Mouse (Mus musculus) kidney, embryonic 14.5 days (tissue): ENCODE results near the gene Lpar4. TPM values are rescaled to one million over a fixed set of nuclear protein-coding genes. Genes with fewer than 3 reads are reported as not detected.

Experiments used
- ATAC-seq: fragments of 200-750 bp; cut with Nextera tagmentation; 2 replicates; pipeline ENCODE4 v1.8.0; 2017; ENCODE audit warnings: moderate number of reproducible peaks, mild to moderate bottlenecking, moderate TSS enrichment, moderate library complexity; ENCODE audit not compliant: low FRiP score, low TSS enrichment
- H3K27ac ChIP-seq: fragments of 300-500 bp; sonication (generic); 2 replicates; pipeline ENCODE4 v1.5.1; 2014; ENCODE audit warnings: low read depth, mild to moderate bottlenecking, low read length, moderate library complexity, mixed read lengths
- H3K27me3 ChIP-seq: fragments of 300-500 bp; sonication (generic); 2 replicates; pipeline ENCODE4 v1.6.1; 2014; ENCODE audit warnings: mild to moderate bottlenecking, low read length; ENCODE audit not compliant: control insufficient read depth, insufficient read depth
- H3K36me3 ChIP-seq: fragments of 300-500 bp; sonication (generic); 2 replicates; pipeline ENCODE4 v1.6.1; 2014; ENCODE audit warnings: low read length, mixed read lengths; ENCODE audit not compliant: control insufficient read depth, insufficient read depth
- H3K4me1 ChIP-seq: fragments of 300-500 bp; sonication (generic); 2 replicates; pipeline ENCODE4 v1.6.1; 2014; ENCODE audit warnings: low read length, mixed read lengths; ENCODE audit not compliant: control insufficient read depth, insufficient read depth
- H3K4me2 ChIP-seq: fragments of 300-500 bp; sonication (generic); replicated peaks from 2 replicates; pipeline ENCODE4 v1.6.1; 2014; ENCODE audit warnings: low read depth, mild to moderate bottlenecking, low read length
- H3K4me3 ChIP-seq: fragments of 300-500 bp; sonication (generic); 2 replicates; pipeline ENCODE4 v1.5.1; 2014; ENCODE audit warnings: mild to moderate bottlenecking, low read length
- H3K9ac ChIP-seq: fragments of 300-500 bp; sonication (generic); 2 replicates; pipeline ENCODE4 v1.6.1; 2014; ENCODE audit warnings: low read depth, mild to moderate bottlenecking, low read length, moderate library complexity
- H3K9me3 ChIP-seq: fragments of 300-500 bp; sonication (generic); 2 replicates; pipeline ENCODE4 v1.6.1; 2016; ENCODE audit warnings: low read length; ENCODE audit not compliant: control insufficient read depth
- WGBS: fragments of 180-500 bp; shearing (Covaris S2); extraction: QIAGEN DNeasy Blood & Tissue Kit; methylation state at CpG from one replicate; pipeline ENCODE4 v1.1.7; 2014; 5-methylcytosine and 5-hydroxymethylcytosine counted together
- polyA plus RNA-seq: library from polyadenylated mRNA; unstranded; fragments of >200 nt; fragmentation: Nextera tagmentation; extraction: Ambion mirVana; gene quantifications from 2 replicates; pipeline ENCODE4 v1.2.1, GENCODE M21; 2014

Lpar4 gene
- 14.6 and 16.8 TPM in 2 replicates for polyA plus RNA-seq

DNA sequence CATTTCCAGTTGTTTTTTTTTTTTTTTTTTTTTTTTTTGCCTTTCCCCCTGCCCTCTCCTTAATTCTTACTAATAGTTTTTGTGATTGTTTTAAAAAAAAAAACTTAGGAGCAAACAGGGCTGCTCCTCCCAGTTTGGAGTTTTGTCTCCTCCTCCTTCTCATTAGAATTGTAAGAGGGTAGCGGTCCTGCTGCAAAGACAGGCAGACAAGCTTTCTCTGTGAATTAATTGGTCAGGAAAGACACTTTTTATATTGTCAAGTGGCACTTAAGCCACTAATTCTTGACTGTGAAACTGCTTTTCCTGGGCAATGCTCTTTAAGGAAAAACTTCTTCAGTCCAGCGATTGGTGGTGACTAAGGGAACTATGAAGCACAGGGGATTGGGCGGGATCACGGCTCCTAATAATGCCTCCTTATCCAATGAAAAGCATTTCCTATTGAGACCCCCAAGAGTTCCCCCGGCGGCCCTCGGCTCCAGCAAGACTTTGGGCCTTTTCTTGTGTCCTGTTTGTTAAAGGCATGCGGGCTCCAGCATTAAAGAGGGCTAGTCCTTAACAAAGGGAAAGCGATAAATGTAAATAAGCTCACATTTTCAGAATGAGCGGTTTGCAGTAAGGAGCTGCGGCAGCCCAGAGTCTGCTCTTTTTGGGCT is at the start of gene Lpar4:
Lpar4 (plus strand) TSS at position 451 of the 653 bp plus-strand sequence.
- ATAC-seq: peak; percentile 93; the same call in 1 of the 2 replicates
- H3K4me1 ChIP-seq: no peaks in the 10 kb centered on the region
- H3K27ac ChIP-seq: peak within 1 kb of the TSS; percentile 59; the same call in 1 of the 2 replicates
- no peaks in the 10 kb centered on the region for H3K27me3 ChIP-seq
- peak within 1 kb of the TSS; percentile 35 for H3K4me2 ChIP-seq
- no peaks in the 10 kb centered on the region for H3K9me3 ChIP-seq
- H3K9ac ChIP-seq: peak within 1 kb of the TSS; percentile 51; the same call in 1 of the 2 replicates
- WGBS: 20% methylated on average over 11 of the region's 11 CpGs
- H3K4me3 ChIP-seq: peak within 1 kb of the TSS; percentile 44
- no peaks in the 10 kb centered on the region for H3K36me3 ChIP-seq

DNA sequence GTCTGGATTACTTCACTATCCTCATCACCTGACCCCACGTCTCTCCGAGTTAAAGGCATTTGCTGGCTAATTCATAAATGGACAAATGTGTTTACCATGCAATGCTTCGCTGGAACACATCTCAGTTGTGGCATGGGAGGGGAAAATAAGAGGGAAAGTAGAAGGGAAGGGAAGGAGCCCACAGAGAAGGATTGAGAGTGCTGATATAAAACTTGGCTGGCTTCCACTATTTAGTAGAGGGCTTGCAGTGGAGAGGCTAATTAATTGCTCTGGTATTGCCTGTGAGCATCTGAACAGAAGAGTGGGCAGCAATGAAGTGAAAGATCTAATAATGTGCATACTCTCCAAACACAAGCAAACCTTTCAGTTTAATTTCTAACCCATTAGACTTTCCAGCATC is 49.0 kb upstream of the Lpar4 start:
- no peak overlapping the region for H3K4me3 ChIP-seq
- H3K36me3 ChIP-seq: no peaks in the 10 kb centered on the region
- H3K4me1 ChIP-seq: no peaks in the 10 kb centered on the region
- H3K4me2 ChIP-seq: no peak overlapping the region
- H3K9me3 ChIP-seq: no peaks in the 10 kb centered on the region
- no peak overlapping the region for H3K27ac ChIP-seq
- ATAC-seq: no peak
- 71% methylated on average over 3 of the region's 3 CpGs for WGBS
- no peak overlapping the region for H3K9ac ChIP-seq
- no peaks in the 10 kb centered on the region for H3K27me3 ChIP-seq

DNA sequence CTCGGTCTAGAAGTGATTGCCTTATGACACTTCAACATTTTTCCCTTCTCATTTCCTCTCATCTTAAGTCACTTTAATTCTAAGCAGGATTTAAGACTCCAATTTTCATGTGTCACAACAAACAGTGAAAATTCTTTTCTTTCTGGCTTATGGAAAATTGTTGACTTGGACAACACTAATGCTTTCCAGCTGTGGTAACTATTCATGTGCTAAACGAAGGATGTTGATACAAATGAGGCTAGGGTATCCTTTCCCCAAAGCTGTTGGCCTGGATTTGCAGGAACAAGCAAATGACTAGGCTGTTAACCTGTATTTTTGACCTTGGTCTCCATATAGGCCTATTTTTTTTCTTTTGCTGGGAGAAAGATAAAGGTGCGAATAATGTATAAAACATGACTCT is 48.5 kb upstream of the Lpar4 start:
- H3K36me3 ChIP-seq: no peaks in the 10 kb centered on the region
- ATAC-seq: no peak
- no peaks in the 10 kb centered on the region for H3K4me1 ChIP-seq
- H3K4me3 ChIP-seq: no peak overlapping the region
- 44% methylated on average over 3 of the region's 3 CpGs for WGBS
- no peak overlapping the region for H3K27ac ChIP-seq
- no peaks in the 10 kb centered on the region for H3K27me3 ChIP-seq
- H3K9me3 ChIP-seq: no peaks in the 10 kb centered on the region
- H3K4me2 ChIP-seq: no peak overlapping the region
- no peak overlapping the region for H3K9ac ChIP-seq

DNA sequence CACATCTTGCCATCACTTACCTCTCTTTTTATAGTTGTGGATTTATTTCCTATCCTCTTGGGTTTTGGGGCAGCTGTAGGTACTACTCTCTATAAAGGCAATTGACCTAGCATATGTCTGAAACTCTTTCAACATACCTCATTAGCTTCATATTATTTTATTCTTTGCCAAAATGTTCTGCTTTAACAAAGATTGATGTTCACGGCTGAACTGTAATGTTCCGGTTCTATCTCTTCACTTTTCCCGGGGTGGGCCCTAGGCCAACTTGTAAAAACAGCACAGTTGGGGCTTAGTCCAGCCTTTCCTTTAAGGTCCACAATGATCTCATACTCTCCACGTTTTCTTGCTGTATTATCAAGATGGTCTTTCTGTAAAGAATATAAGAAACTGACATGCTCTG is 48.1 kb upstream of the Lpar4 start:
- H3K9ac ChIP-seq: no peak overlapping the region
- ATAC-seq: no peak
- no peaks in the 10 kb centered on the region for H3K27me3 ChIP-seq
- no peaks in the 10 kb centered on the region for H3K9me3 ChIP-seq
- no peak overlapping the region for H3K27ac ChIP-seq
- H3K36me3 ChIP-seq: no peaks in the 10 kb centered on the region
- H3K4me2 ChIP-seq: no peak overlapping the region
- 64% methylated on average over 4 of the region's 4 CpGs for WGBS
- H3K4me1 ChIP-seq: no peaks in the 10 kb centered on the region
- no peak overlapping the region for H3K4me3 ChIP-seq

DNA sequence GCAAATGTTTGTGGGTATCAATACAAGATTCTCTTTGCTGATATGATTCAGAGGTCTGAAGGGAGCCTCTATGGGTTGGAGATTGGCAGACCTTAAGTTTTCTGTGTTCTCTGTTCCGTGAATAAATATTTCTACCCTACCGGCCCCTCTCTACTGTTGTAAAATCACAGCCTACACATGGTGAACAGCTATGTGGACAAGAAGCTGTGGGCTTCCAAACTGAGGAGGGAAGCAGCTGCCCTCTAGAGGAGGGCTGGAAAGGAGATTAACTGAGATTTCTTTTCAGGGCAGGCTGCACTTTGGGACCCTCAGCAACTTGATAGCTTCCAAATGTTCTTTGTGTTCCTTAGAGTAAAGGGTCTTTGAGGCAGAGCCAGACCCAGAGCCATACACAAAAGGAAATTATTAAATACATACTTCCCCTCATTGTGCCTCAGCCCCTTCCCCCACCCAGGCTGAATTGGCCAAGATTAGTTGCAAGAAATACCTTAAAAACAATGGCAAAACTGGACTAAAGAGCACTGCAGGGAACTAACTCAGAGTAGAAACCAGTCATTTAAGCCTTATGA is 22.6 kb upstream of the Lpar4 start:
- H3K27ac ChIP-seq: no peak overlapping the region
- no peak for ATAC-seq
- WGBS: 67% methylated on average over 2 of the region's 2 CpGs

DNA sequence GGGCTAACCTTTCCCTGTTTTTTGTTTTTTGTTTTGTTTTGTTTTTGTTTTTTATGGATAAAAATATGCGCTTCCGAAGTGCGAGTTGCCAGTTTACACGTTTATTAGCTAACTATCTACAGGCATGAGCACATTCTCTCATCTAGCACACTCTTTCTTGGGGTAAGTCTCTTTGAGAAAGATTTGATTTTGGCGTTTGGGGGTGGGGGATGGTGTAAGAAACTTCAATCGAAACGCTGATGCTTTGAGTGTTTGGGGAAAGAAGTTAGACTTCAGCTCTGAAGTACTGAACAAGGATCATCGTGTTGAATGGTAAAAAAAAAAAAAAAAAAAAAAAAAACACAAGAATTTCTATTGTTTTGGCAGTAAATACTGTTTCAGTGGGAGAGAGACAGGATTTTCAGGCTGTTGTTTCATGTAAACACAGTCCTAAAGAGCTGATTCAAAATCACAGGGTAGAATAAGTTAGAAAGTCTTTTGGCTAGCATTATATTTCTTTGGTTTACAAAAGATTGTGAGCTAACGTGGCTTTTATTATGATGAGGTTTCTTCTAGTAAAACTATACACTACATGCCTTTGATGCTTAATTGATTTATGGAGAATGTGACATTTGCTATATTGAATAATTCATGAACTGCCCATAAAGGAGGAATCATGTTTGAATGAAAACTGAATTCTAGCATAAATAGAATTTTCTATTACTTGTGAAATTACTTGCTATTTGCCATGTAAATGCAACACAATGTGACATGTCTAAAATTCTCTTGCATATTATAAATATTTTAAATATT is 599 bp downstream of the Lpar4 start:
- Histone ChIP-seq H3K4me1 (no peaks in the 10 kb centered on the region), H3K4me3 (peak overlapping the region; percentile 44)

More for the DNA sequence above, 22.6 kb upstream of the Lpar4 start:
- Histone ChIP-seq H3K9ac (no peak overlapping the region), H3K27me3 (no peaks in the 10 kb centered on the region), H3K36me3 (no peaks in the 10 kb centered on the region), H3K4me3 (no peak overlapping the region), H3K9me3 (no peaks in the 10 kb centered on the region), H3K4me1 (no peaks in the 10 kb centered on the region), H3K4me2 (no peak overlapping the region)

DNA sequence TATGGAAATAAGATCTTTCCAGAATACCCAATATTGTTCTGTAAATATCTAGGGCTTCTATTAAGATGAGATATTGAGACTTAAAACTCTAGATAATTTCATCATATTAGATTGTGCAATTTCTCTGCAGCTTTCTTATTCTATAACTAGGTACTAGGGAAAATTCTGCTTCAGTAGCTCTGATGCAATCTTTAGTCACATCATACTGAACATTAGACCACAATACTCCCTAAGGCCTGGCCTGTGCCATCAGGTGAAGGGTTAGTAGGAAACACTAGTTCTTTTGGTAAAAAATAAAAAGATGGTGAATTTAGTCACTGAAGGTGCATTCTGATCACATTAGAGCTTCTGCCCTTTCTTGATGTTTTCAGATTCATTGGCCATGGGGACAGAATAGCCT is 4.1 kb downstream of the Lpar4 start:
- no peaks in the 10 kb centered on the region for H3K27me3 ChIP-seq
- no peaks in the 10 kb centered on the region for H3K9me3 ChIP-seq
- no peak for ATAC-seq
- no peaks in the 10 kb centered on the region for H3K36me3 ChIP-seq
- no peak overlapping the region for H3K27ac ChIP-seq
- H3K4me1 ChIP-seq: no peaks in the 10 kb centered on the region
- H3K9ac ChIP-seq: no peak overlapping the region
- H3K4me2 ChIP-seq: no peak overlapping the region
- H3K4me3 ChIP-seq: no peak overlapping the region

More for the DNA sequence above, 599 bp downstream of the Lpar4 start:
- ATAC-seq: no peak
- no peaks in the 10 kb centered on the region for H3K27me3 ChIP-seq
- H3K4me2 ChIP-seq: peak overlapping the region; percentile 35
- H3K27ac ChIP-seq: peak overlapping the region; percentile 59; the same call in 1 of the 2 replicates
- no peaks in the 10 kb centered on the region for H3K36me3 ChIP-seq
- no peaks in the 10 kb centered on the region for H3K9me3 ChIP-seq
- WGBS: 19% methylated on average over 9 of the region's 9 CpGs
- H3K9ac ChIP-seq: peak overlapping the region; percentile 51; the same call in 1 of the 2 replicates

DNA sequence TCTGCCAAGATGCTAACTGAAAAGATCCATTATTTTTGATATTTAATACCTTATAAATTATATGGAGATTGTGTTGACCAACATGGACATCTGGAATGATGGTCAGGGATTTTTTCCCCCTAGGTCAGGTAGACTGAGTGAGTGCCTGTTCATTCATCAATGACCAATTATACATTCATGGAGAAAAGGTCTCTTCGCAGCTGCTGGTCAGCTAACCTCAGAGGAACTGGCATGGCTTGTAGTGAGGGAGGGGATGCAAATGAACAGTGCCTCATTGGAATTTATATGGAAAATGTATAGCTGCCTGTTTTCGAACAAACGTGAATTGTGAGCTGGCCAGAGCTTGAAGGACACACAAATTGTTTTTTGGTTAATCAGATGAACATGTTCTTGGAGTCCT is 18.9 kb downstream of the Lpar4 start:
- Histone ChIP-seq H3K9me3 (no peaks in the 10 kb centered on the region), H3K27me3 (no peaks in the 10 kb centered on the region), H3K27ac (no peak overlapping the region), H3K4me3 (no peak overlapping the region), H3K9ac (no peak overlapping the region), H3K4me2 (no peak overlapping the region), H3K36me3 (no peaks in the 10 kb centered on the region), H3K4me1 (no peaks in the 10 kb centered on the region)
- WGBS: 74% methylated on average over 3 of the region's 3 CpGs
- ATAC-seq: no peak

DNA sequence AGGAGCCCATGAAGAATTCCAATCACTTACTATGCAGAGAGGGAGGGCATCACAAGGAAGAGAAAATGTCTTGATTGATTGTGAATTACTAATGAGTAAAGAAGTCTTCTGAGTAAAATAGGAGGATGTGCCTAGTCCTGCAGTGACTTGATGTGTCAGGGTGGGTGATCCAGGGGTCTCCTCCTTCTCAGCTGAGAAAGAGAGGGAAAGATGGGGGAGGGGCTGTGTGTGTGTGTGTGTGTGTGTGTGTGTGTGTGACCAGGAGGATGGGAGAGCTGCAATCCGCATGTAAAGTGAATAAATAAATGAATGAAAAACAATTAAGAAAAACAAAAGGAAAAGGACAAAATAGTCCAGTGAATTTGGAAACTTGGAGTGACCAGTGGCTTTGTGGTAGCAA is 30.1 kb downstream of the Lpar4 start:
- Histone ChIP-seq H3K4me2 (no peak overlapping the region), H3K36me3 (no peaks in the 10 kb centered on the region), H3K4me1 (no peaks in the 10 kb centered on the region), H3K27me3 (no peaks in the 10 kb centered on the region), H3K27ac (no peak overlapping the region), H3K4me3 (no peak overlapping the region), H3K9ac (no peak overlapping the region), H3K9me3 (no peaks in the 10 kb centered on the region)
- 56% methylated on average over 1 of the region's 1 CpGs for WGBS
- no peak for ATAC-seq
